Mouse (Mus musculus) liver, embryonic 14.5 days (tissue): Measurements from ENCODE around the gene Med15.

Experiments used
- CTCF ChIP-seq: IDR thresholded peaks from 2 replicates; pipeline ENCODE4 v1.5.1; 2016; ENCODE audit warnings: antibody characterized with exemption, low read depth, control low read depth
- EP300 ChIP-seq: IDR thresholded peaks from 2 replicates; pipeline ENCODE4 v1.6.1; 2016; ENCODE audit warnings: antibody characterized with exemption, low read depth

DNA sequence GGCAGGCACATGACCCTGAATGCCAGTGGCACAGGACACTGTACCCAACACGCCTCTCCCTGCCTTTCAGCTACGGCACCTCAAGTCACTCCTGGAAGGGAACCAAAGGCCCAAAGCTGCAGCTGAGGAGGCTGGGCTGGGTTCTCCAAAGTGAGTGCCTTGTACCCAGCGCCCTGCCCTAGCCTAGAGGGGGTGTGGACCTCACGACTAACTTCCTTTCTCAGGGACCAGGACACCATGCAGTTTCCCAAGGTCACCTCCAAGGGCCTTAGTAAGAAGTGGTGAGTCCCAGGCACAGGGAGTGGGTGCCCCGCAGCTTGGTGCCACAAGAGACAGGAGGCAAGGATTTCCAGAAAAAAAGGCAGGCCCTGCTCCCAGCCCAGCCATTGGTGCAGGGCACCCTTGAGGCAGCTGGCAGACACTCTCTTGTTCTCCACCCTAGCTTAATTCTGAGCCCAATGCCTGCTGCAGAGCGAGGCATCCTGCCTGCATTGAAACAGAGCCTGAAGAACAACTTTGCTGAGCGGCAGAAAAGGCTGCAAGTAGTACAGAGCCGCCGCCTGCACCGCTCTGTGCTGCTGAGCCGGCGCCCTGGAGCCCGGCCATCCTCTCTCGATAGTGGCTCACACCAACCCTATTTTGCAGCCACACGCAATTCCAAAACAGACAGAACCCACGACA is 82.6 kb downstream of the Med15 start:
- TF ChIP-seq EP300 (no peak), CTCF (no peak)
